Mouse (Mus musculus): Measurements from ENCODE around the gene Vsig8. TPM values are rescaled to one million over a fixed set of nuclear protein-coding genes. Genes with fewer than 3 reads are reported as not detected.

Gene Vsig8
- polyA plus RNA-seq, 1 experiment from 2014 or later = 0.31 TPM

- WGBS = 77% methylated on average over 3 of the region's 3 CpGs
- no peaks in the 10 kb centered on the region for H3K9me3 ChIP-seq (ENCODE audit: control insufficient read depth, low read length)
- no peak overlapping the region for H3K27ac ChIP-seq (ENCODE audit: low read length)
- H3K4me3 ChIP-seq (ENCODE audit: low read length) = no peak overlapping the region
- 0 out of 2 replicates have a peak, but pooled peaks cover 7% of the 10 kb centered on the region for H3K27me3 ChIP-seq (replicated peaks; ENCODE audit: control insufficient read depth, insufficient read depth, low read length)
- H3K36me3 ChIP-seq (ENCODE audit: control insufficient read depth, insufficient read depth, low read length) = no peaks in the 10 kb centered on the region
- no peak overlapping the region for H3K4me2 ChIP-seq (ENCODE audit: low read depth, low read length)
- no peak overlapping the region for H3K9ac ChIP-seq (ENCODE audit: low read depth, low read length)
- no peak for ATAC-seq
- peaks cover 10% of the 10 kb centered on the region for H3K4me1 ChIP-seq (ENCODE audit: control insufficient read depth, insufficient read depth, low read length)
These were observed 10.4 kb downstream of the Vsig8 start for GRCm38 (mm10) chr1:172566131-172566530.

GRCm38 (mm10) chr1:172567758-172568157, 12.0 kb downstream of the Vsig8 start:
- no peak overlapping the region for H3K9ac ChIP-seq (ENCODE audit: low read depth, low read length)
- H3K27ac ChIP-seq (ENCODE audit: low read length) = no peak overlapping the region
- H3K4me1 ChIP-seq (ENCODE audit: control insufficient read depth, insufficient read depth, low read length) = no peaks in the 10 kb centered on the region
- no peaks in the 10 kb centered on the region for H3K36me3 ChIP-seq (ENCODE audit: control insufficient read depth, insufficient read depth, low read length)
- no peaks in the 10 kb centered on the region for H3K27me3 ChIP-seq (replicated peaks; ENCODE audit: control insufficient read depth, insufficient read depth, low read length)
- H3K4me2 ChIP-seq (ENCODE audit: low read depth, low read length) = no peak overlapping the region
- H3K4me3 ChIP-seq (ENCODE audit: low read length) = no peak overlapping the region
- ATAC-seq = no peak
- WGBS = 43% methylated on average over 4 of the region's 4 CpGs
- no peaks in the 10 kb centered on the region for H3K9me3 ChIP-seq (ENCODE audit: control insufficient read depth, low read length)

- 58% methylated on average over 6 of the region's 6 CpGs for WGBS
- H3K36me3 ChIP-seq (ENCODE audit: control insufficient read depth, insufficient read depth, low read length) = no peaks in the 10 kb centered on the region
- no peak for ATAC-seq
- H3K9ac ChIP-seq (ENCODE audit: low read depth, low read length) = no peak overlapping the region
- H3K4me3 ChIP-seq (ENCODE audit: low read length) = no peak overlapping the region
- H3K4me1 ChIP-seq (ENCODE audit: control insufficient read depth, insufficient read depth, low read length) = no peaks in the 10 kb centered on the region
- H3K9me3 ChIP-seq (ENCODE audit: control insufficient read depth, low read length) = no peaks in the 10 kb centered on the region
- no peak overlapping the region for H3K4me2 ChIP-seq (ENCODE audit: low read depth, low read length)
- H3K27me3 ChIP-seq (replicated peaks; ENCODE audit: control insufficient read depth, insufficient read depth, low read length) = no peaks in the 10 kb centered on the region
- no peak overlapping the region for H3K27ac ChIP-seq (ENCODE audit: low read length)
These were observed 24.4 kb downstream of the Vsig8 start for GRCm38 (mm10) chr1:172580116-172580515.

- 84% methylated on average over 8 of the region's 8 CpGs for WGBS
- H3K4me2 ChIP-seq (ENCODE audit: low read depth, low read length) = no peak overlapping the region
- no peak overlapping the region for H3K4me3 ChIP-seq (ENCODE audit: low read length)
- H3K9ac ChIP-seq (ENCODE audit: low read depth, low read length) = no peak overlapping the region
- H3K4me1 ChIP-seq (ENCODE audit: control insufficient read depth, insufficient read depth, low read length) = no peaks in the 10 kb centered on the region
- H3K27me3 ChIP-seq (replicated peaks; ENCODE audit: control insufficient read depth, insufficient read depth, low read length) = no peaks in the 10 kb centered on the region
- no peak for ATAC-seq
- no peaks in the 10 kb centered on the region for H3K36me3 ChIP-seq (ENCODE audit: control insufficient read depth, insufficient read depth, low read length)
- H3K27ac ChIP-seq (ENCODE audit: low read length) = no peak overlapping the region
- H3K9me3 ChIP-seq (ENCODE audit: control insufficient read depth, low read length) = no peaks in the 10 kb centered on the region
These were observed 26.7 kb downstream of the Vsig8 start for GRCm38 (mm10) chr1:172582436-172582835.

GRCm38 (mm10) chr1:172584271-172584670, 28.5 kb downstream of the Vsig8 start:
- H3K36me3 ChIP-seq (ENCODE audit: control insufficient read depth, insufficient read depth, low read length) = no peaks in the 10 kb centered on the region
- WGBS = 85% methylated on average over 6 of the region's 6 CpGs
- no peak overlapping the region for H3K27ac ChIP-seq (ENCODE audit: low read length)
- H3K4me1 ChIP-seq (ENCODE audit: control insufficient read depth, insufficient read depth, low read length) = no peaks in the 10 kb centered on the region
- no peaks in the 10 kb centered on the region for H3K9me3 ChIP-seq (ENCODE audit: control insufficient read depth, low read length)
- ATAC-seq = no peak
- no peak overlapping the region for H3K4me3 ChIP-seq (ENCODE audit: low read length)
- H3K4me2 ChIP-seq (ENCODE audit: low read depth, low read length) = no peak overlapping the region
- no peaks in the 10 kb centered on the region for H3K27me3 ChIP-seq (replicated peaks; ENCODE audit: control insufficient read depth, insufficient read depth, low read length)
- no peak overlapping the region for H3K9ac ChIP-seq (ENCODE audit: low read depth, low read length)

GRCm38 (mm10) chr1:172585026-172585425, 29.3 kb downstream of the Vsig8 start:
- no peak for ATAC-seq

GRCm38 (mm10) chr1:172585612-172586567, 30.2 kb downstream of the Vsig8 start:
- no peak overlapping the region for H3K9ac ChIP-seq (ENCODE audit: low read depth, low read length)
- no peaks in the 10 kb centered on the region for H3K27me3 ChIP-seq (replicated peaks; ENCODE audit: control insufficient read depth, insufficient read depth, low read length)
- ATAC-seq = no peak
- H3K9me3 ChIP-seq (ENCODE audit: control insufficient read depth, low read length) = no peaks in the 10 kb centered on the region
- H3K4me1 ChIP-seq (ENCODE audit: control insufficient read depth, insufficient read depth, low read length) = no peaks in the 10 kb centered on the region
- WGBS = 32% methylated on average over 26 of the region's 26 CpGs
- H3K4me2 ChIP-seq (ENCODE audit: low read depth, low read length) = no peak overlapping the region
- H3K36me3 ChIP-seq (ENCODE audit: control insufficient read depth, insufficient read depth, low read length) = no peaks in the 10 kb centered on the region
- H3K4me3 ChIP-seq (ENCODE audit: low read length) = no peak overlapping the region
- H3K27ac ChIP-seq (ENCODE audit: low read length) = no peak overlapping the region

More at GRCm38 (mm10) chr1:172585026-172585425, 29.3 kb downstream of the Vsig8 start:
- Histone ChIP-seq H3K9ac (ENCODE audit: low read depth, low read length) (no peak overlapping the region), H3K4me2 (ENCODE audit: low read depth, low read length) (no peak overlapping the region), H3K4me3 (ENCODE audit: low read length) (no peak overlapping the region), H3K9me3 (ENCODE audit: control insufficient read depth, low read length) (no peaks in the 10 kb centered on the region), H3K27me3 (replicated peaks; ENCODE audit: control insufficient read depth, insufficient read depth, low read length) (no peaks in the 10 kb centered on the region), H3K4me1 (ENCODE audit: control insufficient read depth, insufficient read depth, low read length) (no peaks in the 10 kb centered on the region), H3K36me3 (ENCODE audit: control insufficient read depth, insufficient read depth, low read length) (no peaks in the 10 kb centered on the region), H3K27ac (ENCODE audit: low read length) (no peak overlapping the region)
- WGBS = 49% methylated on average over 4 of the region's 4 CpGs

GRCm38 (mm10) chr1:172590385-172590784, 34.6 kb downstream of the Vsig8 start, which contains the start of gene Slamf8:
Slamf8 (minus strand) TSS chr1:172590568.
- no peak within 1 kb of the TSS for H3K27ac ChIP-seq (ENCODE audit: low read length)
- H3K9ac ChIP-seq (ENCODE audit: low read depth, low read length) = no peak within 1 kb of the TSS
- H3K27me3 ChIP-seq (replicated peaks; ENCODE audit: control insufficient read depth, insufficient read depth, low read length) = no peaks in the 10 kb centered on the region
- no peaks in the 10 kb centered on the region for H3K4me1 ChIP-seq (ENCODE audit: control insufficient read depth, insufficient read depth, low read length)
- ATAC-seq = no peak
- H3K9me3 ChIP-seq (ENCODE audit: control insufficient read depth, low read length) = 0 out of 2 replicates have a peak, but pooled peaks cover 3% of the 10 kb centered on the region
- no peak within 1 kb of the TSS for H3K4me2 ChIP-seq (ENCODE audit: low read depth, low read length)
- no peak within 1 kb of the TSS for H3K4me3 ChIP-seq (ENCODE audit: low read length)
- 75% methylated on average over 7 of the region's 7 CpGs for WGBS
- H3K36me3 ChIP-seq (ENCODE audit: control insufficient read depth, insufficient read depth, low read length) = no peaks in the 10 kb centered on the region

- Histone ChIP-seq H3K36me3 (ENCODE audit: control insufficient read depth, insufficient read depth, low read length) (no peaks in the 10 kb centered on the region), H3K4me1 (ENCODE audit: control insufficient read depth, insufficient read depth, low read length) (no peaks in the 10 kb centered on the region), H3K9me3 (ENCODE audit: control insufficient read depth, low read length) (0 out of 2 replicates have a peak, but pooled peaks cover 3% of the 10 kb centered on the region), H3K27me3 (replicated peaks; ENCODE audit: control insufficient read depth, insufficient read depth, low read length) (no peaks in the 10 kb centered on the region), H3K9ac (ENCODE audit: low read depth, low read length) (no peak overlapping the region), H3K4me2 (ENCODE audit: low read depth, low read length) (no peak overlapping the region), H3K4me3 (ENCODE audit: low read length) (no peak overlapping the region), H3K27ac (ENCODE audit: low read length) (no peak overlapping the region)
- WGBS = 53% methylated on average over 3 of the region's 3 CpGs
- ATAC-seq = no peak
These were observed 37.6 kb downstream of the Vsig8 start for GRCm38 (mm10) chr1:172593321-172593720.

Data from intestine, embryonic 16.5 days (tissue).